Mouse (Mus musculus): ENCODE measurements around the gene H60b.
"Not testable (repeated sequence)": the region's sequence is repeated elsewhere in the genome, so short reads cannot be mapped to it uniquely, and the experiment has no call there.

The H60b gene

GRCm38 (mm10) chr10:22158310-22158999, at the start of gene H60b, which contains the start of gene Raet1e:
TSS of gene H60b (plus strand) at chr10:22158586.
TSS of gene Raet1e (plus strand) at chr10:22158569.
- DNase-seq (ENCODE audit: low spot score in 2 of 2): not testable (repeated sequence)

GRCm38 (mm10) chr10:22140665-22141280, 17.6 kb upstream of the H60b start:
- peak in 1 of 2 experiments; percentile 71 for DNase-seq (ENCODE audit: low spot score in 2 of 2)

GRCm38 (mm10) chr10:22142194-22142593, 16.2 kb upstream of the H60b start:
- DNase-seq (ENCODE audit: low spot score in 2 of 2): not testable (repeated sequence)

- no peak for DNase-seq (ENCODE audit: low spot score in 2 of 2)
These were observed 15.5 kb upstream of the H60b start for GRCm38 (mm10) chr10:22142926-22143325.

GRCm38 (mm10) chr10:22148441-22149072, 9.8 kb upstream of the H60b start:
- peak in 1 of 2 experiments; percentile 36 for DNase-seq (ENCODE audit: low spot score in 2 of 2)

- no peak for DNase-seq (ENCODE audit: low spot score in 2 of 2)
These were observed 9.2 kb upstream of the H60b start, which contains the start of gene E030030I06Rik for GRCm38 (mm10) chr10:22149073-22149690. TSS of gene E030030I06Rik (minus strand) at chr10:22149270.

GRCm38 (mm10) chr10:22149691-22150465, 8.5 kb upstream of the H60b start:
- no peak for DNase-seq (ENCODE audit: low spot score in 2 of 2)

GRCm38 (mm10) chr10:22150593-22150992, 7.8 kb upstream of the H60b start:
- DNase-seq (ENCODE audit: low spot score in 2 of 2): no peak

GRCm38 (mm10) chr10:22151056-22151862, 7.1 kb upstream of the H60b start:
- not testable (repeated sequence) for DNase-seq (ENCODE audit: low spot score in 2 of 2)

- not testable (repeated sequence) for DNase-seq (ENCODE audit: low spot score in 2 of 2)
These were observed 6.3 kb upstream of the H60b start for GRCm38 (mm10) chr10:22151863-22152640.

GRCm38 (mm10) chr10:22153147-22153690, 5.2 kb upstream of the H60b start:
- DNase-seq (ENCODE audit: low spot score in 2 of 2): not testable (repeated sequence)

- not testable (repeated sequence) for DNase-seq (ENCODE audit: low spot score in 2 of 2)
These were observed 4.3 kb upstream of the H60b start for GRCm38 (mm10) chr10:22154127-22154526.

- no peak for DNase-seq (ENCODE audit: low spot score in 2 of 2)
These were observed 3.3 kb upstream of the H60b start for GRCm38 (mm10) chr10:22154871-22155799.

- no peak for DNase-seq (ENCODE audit: low spot score in 2 of 2)
These were observed 760 bp downstream of the H60b start for GRCm38 (mm10) chr10:22159131-22159561.

GRCm38 (mm10) chr10:22159581-22160140, 1.3 kb downstream of the H60b start:
- no peak for DNase-seq (ENCODE audit: low spot score in 2 of 2)

- DNase-seq (ENCODE audit: low spot score in 2 of 2): not testable (repeated sequence)
These were observed 4.9 kb downstream of the H60b start for GRCm38 (mm10) chr10:22163279-22163678.

- peak in 1 of 2 experiments; percentile 74 for DNase-seq (ENCODE audit: low spot score in 2 of 2)
These were observed 5.6 kb downstream of the H60b start for GRCm38 (mm10) chr10:22163705-22164583.
